Mouse (Mus musculus) thymus, adult 2 months (tissue): ENCODE data around the gene Unc5c. TPM values are rescaled to one million over a fixed set of nuclear protein-coding genes. Genes with fewer than 3 reads are reported as not detected.

ENCODE experiments used
- DNase-seq: peaks from one replicate; pipeline ENCODE4 v3.0.0; 2021
- H3K27ac ChIP-seq: fragments of 200-500 bp; 2 replicates; pipeline ENCODE4 v1.5.1; 2012; ENCODE audit warnings: low read length, control low read depth; ENCODE audit not compliant: control insufficient read depth, insufficient read depth
- H3K27me3 ChIP-seq: fragments of 200-500 bp; 2 replicates; pipeline ENCODE4 v1.6.1; 2012; ENCODE audit warnings: mild to moderate bottlenecking, low read length, moderate library complexity, mixed read lengths; ENCODE audit not compliant: control insufficient read depth, insufficient read depth
- H3K36me3 ChIP-seq: fragments of 200-500 bp; 2 replicates; pipeline ENCODE4 v1.6.1; 2012; ENCODE audit warnings: mild to moderate bottlenecking, low read length, moderate library complexity; ENCODE audit not compliant: control insufficient read depth, insufficient read depth
- H3K4me1 ChIP-seq: fragments of 200-500 bp; replicated peaks from 2 replicates; pipeline ENCODE4 v1.6.1; 2012; ENCODE audit warnings: low read length; ENCODE audit not compliant: control insufficient read depth, insufficient read depth
- H3K4me3 ChIP-seq: fragments of 200-500 bp; 2 replicates; pipeline ENCODE4 v1.5.1; 2012; ENCODE audit warnings: mild to moderate bottlenecking, low read length, control low read depth, moderate library complexity; ENCODE audit not compliant: control insufficient read depth, insufficient read depth
- CTCF ChIP-seq: fragments of 200-500 bp; IDR thresholded peaks from 2 replicates; pipeline ENCODE4 v1.5.1; 2012; ENCODE audit warnings: mild to moderate bottlenecking, control low read depth, low read length, moderate library complexity, borderline replicate concordance; ENCODE audit not compliant: control insufficient read depth, poor library complexity, insufficient read depth; ENCODE audit errors: extremely low read depth
- POLR2A ChIP-seq: fragments of 200-500 bp; IDR thresholded peaks from 2 replicates; pipeline ENCODE4 v1.6.1; 2012; ENCODE audit warnings: mild to moderate bottlenecking, low read length, control low read depth, moderate library complexity; ENCODE audit not compliant: control insufficient read depth, poor library complexity, insufficient read depth; ENCODE audit errors: extremely low read depth
- WGBS: fragments of 180-500 bp; shearing (Covaris S2); methylation state at CpG from one replicate; pipeline ENCODE4 v1.1.7; 2018; 5-methylcytosine and 5-hydroxymethylcytosine counted together
- polyA plus RNA-seq: library from polyadenylated mRNA; depleted of rRNA; stranded (reverse); fragments of >200 nt; gene quantifications from 2 replicates; pipeline ENCODE4 v1.2.3, GENCODE M21; 2012

The Unc5c gene
- polyA plus RNA-seq, 1 experiment, result 0.57 TPM

DNA sequence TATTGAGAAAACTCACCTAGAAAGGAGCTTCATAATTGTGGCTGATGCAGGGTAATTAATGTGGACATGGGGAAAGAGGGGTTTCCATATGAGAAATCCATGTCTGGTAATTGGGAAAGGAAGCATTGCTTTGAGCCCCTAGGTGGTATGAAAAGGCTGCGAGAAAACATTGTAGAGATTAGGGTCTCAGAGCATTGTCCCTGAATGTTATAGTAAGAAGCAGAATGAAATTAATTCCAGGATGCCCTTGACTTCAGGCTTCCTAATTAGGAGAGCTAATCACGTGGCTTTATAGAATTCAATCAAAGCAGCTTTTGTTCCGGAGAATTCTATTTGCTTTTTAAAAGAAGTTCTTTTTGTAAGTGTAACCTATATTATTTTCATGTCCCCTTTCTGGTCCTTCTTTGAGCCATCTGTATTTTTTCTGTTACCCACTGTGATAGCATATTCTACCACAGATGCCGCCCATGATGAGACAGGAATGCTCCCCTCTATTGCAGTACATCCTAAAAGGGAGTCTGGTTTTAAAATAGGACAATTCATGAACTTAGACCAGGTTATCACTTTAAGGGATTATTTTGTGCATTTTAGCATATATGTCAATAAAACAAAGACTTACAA, 124.5 kb downstream of the Unc5c start:
- Histone ChIP-seq H3K27ac (no peak overlapping the region), H3K27me3 (no peaks in the 10 kb centered on the region), H3K36me3 (no peaks in the 10 kb centered on the region), H3K4me3 (no peak overlapping the region), H3K4me1 (no peaks in the 10 kb centered on the region)
- DNase-seq, result no peak
- TF ChIP-seq POLR2A (no peak), CTCF (no peak)
- WGBS, result 95% methylated on average over 4 of the region's 4 CpGs

DNA sequence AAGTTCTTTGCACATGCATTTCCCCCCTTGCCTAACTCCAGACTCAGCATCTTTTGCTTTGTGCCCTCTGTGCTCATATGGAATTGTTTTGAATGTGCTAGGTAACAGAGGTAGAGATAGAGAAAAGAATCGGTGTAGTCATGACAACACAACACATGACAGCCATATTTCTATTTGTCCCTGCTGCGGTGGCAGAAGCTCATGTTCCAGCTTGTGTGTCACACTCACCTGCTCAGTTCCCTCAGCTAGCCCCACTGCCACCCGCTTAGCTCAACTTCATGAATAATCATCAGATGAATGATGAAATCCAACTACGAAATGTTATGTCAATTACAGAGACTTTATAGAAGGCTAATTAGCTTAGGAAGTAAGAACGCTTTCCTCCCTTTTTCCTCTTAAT, 128.2 kb downstream of the Unc5c start:
- DNase-seq, result no peak
- no peak overlapping the region for H3K27ac ChIP-seq
- no peaks in the 10 kb centered on the region for H3K27me3 ChIP-seq
- H3K4me3 ChIP-seq, result no peak overlapping the region
- no peaks in the 10 kb centered on the region for H3K36me3 ChIP-seq
- TF ChIP-seq POLR2A (no peak), CTCF (no peak)
- WGBS, result 96% methylated on average over 5 of the region's 5 CpGs
- H3K4me1 ChIP-seq, result no peaks in the 10 kb centered on the region

DNA sequence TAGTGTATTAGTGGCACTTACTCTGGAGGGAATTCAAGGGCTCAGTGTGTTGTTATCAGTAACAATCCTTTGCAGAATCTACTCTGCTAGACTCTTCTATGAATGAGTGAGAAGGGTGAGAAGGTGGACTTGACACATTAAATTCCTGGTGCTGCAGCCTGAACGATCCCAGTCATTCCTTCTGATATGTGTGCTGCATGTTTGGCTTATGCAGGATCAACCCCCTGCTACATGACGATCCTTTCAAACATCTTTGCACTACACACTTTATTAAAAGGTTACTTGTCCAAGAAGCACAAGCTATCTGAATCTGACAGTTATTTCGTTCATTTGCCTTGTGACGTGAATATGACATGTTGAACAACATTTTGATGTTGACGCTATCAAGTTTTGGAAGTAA, 129.1 kb downstream of the Unc5c start:
- Histone ChIP-seq H3K36me3 (no peaks in the 10 kb centered on the region), H3K27ac (no peak overlapping the region), H3K4me1 (no peaks in the 10 kb centered on the region), H3K27me3 (no peaks in the 10 kb centered on the region), H3K4me3 (no peak overlapping the region)
- no peak for DNase-seq
- WGBS, result 94% methylated on average over 5 of the region's 5 CpGs
- TF ChIP-seq POLR2A (no peak), CTCF (no peak)

DNA sequence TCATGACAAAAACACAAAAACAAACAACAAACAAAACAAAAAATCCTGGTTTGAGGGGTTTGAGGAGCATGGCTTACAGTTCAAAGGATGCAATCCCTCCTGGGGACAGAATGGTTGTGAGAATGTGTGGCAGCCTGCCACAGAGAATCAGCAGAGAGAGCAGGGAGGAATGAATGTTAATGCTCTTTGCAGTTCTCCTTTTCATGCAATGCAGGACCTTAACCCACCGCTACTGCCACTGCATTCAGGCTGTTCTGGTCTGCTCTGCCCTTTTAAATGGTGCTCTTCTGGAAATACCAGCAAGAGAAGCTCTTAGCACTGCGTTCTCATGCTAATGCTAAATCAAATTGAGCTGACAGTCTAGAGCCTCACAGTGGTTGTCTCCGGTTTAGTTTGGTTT, 130.1 kb downstream of the Unc5c start:
- WGBS, result 86% methylated on average over 3 of the region's 3 CpGs
- TF ChIP-seq POLR2A, result no peak
- no peak for TF ChIP-seq CTCF
- Histone ChIP-seq H3K27me3 (no peaks in the 10 kb centered on the region), H3K4me1 (no peaks in the 10 kb centered on the region), H3K27ac (no peak overlapping the region), H3K36me3 (no peaks in the 10 kb centered on the region), H3K4me3 (no peak overlapping the region)
- DNase-seq, result no peak

DNA sequence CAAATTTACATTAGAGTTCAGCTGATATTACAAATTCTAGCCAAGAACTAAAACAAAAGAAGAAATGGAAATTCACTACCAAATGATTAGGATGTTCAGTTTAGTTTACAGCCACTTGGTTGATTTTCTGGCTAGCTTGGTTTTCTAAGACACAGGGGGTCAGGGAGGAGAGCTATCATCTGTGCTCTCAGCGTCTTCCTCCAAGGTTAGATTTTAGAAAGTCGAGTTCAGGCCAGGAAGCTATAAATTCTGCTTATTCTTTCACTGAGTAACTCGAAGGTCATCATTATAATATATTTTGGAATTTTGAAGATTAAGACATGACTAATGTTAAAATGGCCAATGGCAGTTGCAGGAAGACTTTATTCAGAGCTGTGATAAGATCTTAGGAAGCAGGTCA, 131.4 kb downstream of the Unc5c start:
- Histone ChIP-seq H3K27me3 (no peaks in the 10 kb centered on the region), H3K4me1 (no peaks in the 10 kb centered on the region), H3K4me3 (no peak overlapping the region), H3K27ac (no peak overlapping the region), H3K36me3 (no peaks in the 10 kb centered on the region)
- DNase-seq, result no peak
- WGBS, result 73% methylated on average over 3 of the region's 3 CpGs
- TF ChIP-seq CTCF, result no peak
- TF ChIP-seq POLR2A, result no peak

DNA sequence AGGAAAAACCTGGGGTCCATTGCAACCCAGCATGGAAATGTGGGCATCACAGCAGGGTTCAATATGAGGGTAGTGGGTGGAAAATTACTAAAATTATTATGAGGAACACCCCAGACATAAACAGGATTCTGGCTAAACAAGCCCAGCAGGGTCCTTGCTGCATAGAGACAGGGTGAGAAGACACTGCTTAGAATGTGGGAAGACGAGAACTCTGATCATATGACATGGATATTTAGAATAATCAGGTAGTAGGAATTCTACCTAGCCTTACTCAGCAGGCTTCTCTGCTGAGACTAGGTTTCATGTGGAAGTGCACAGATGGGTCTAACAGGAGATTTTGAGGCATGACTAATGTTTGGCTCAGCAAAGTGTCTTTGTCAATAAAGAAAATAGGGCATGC, 131.9 kb downstream of the Unc5c start:
- Histone ChIP-seq H3K36me3 (no peaks in the 10 kb centered on the region), H3K4me3 (no peak overlapping the region), H3K27ac (no peak overlapping the region), H3K4me1 (no peaks in the 10 kb centered on the region), H3K27me3 (no peaks in the 10 kb centered on the region)
- no peak for TF ChIP-seq POLR2A
- no peak for TF ChIP-seq CTCF
- no peak for DNase-seq
- 89% methylated on average over 1 of the region's 1 CpGs for WGBS

DNA sequence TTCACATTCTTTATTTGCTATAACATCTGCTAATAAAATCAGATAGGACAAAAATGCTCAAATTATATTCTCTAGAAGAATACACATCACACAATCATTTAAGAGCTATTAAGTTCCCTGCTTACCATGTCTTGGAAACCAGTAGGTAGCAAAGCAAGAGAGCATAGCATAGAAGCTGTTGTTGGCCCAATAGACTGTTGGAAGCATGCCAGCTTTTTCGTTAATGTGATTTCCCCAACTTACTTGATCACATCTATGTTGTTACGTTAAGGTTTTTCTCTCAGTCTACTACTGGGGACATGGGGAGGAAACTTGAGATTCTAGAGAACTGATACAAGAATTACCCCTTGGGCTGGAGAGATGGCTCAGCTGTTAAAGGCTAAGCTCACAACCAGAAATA, 133.0 kb downstream of the Unc5c start:
- no peak overlapping the region for H3K4me3 ChIP-seq
- no peak for DNase-seq
- TF ChIP-seq CTCF (no peak), POLR2A (no peak)
- no peaks in the 10 kb centered on the region for H3K27me3 ChIP-seq
- no peaks in the 10 kb centered on the region for H3K4me1 ChIP-seq
- no peaks in the 10 kb centered on the region for H3K36me3 ChIP-seq
- H3K27ac ChIP-seq, result no peak overlapping the region
- WGBS, result 79% methylated on average over 2 of the region's 2 CpGs
